Mouse (Mus musculus): ENCODE data around the gene Rgl3.

The Rgl3 gene

GRCm38 (mm10) chr9:21989230-21990110 lies at the start of gene Rgl3:
TSS of gene Rgl3 (minus strand) at chr9:21989446.
- DNase-seq (ENCODE audit: low spot score in 2 of 2), result peak; percentile 61 to 76

DNA sequence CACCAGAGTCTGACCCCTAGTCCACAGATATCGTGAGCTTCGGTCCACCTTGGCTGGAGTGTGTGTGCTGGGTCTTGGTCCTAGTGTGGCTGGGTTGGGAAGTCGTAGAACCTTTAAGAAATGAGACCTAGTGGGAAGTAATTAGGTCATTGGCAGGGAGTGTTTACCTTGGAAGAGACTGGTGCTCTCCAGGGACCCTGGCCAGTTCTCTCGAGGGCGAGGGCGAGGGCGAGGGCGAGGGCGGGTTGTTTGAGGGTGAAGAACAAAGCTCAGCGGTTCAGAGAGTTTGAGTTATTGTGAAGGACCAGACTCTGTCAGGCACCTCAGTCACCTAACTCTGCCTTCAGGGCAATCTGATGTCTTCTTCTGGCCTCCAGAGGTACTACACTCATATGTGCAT lies 48.6 kb upstream of the Rgl3 start:
- DNase-seq (ENCODE audit: low spot score in 2 of 2), result no peak

DNA sequence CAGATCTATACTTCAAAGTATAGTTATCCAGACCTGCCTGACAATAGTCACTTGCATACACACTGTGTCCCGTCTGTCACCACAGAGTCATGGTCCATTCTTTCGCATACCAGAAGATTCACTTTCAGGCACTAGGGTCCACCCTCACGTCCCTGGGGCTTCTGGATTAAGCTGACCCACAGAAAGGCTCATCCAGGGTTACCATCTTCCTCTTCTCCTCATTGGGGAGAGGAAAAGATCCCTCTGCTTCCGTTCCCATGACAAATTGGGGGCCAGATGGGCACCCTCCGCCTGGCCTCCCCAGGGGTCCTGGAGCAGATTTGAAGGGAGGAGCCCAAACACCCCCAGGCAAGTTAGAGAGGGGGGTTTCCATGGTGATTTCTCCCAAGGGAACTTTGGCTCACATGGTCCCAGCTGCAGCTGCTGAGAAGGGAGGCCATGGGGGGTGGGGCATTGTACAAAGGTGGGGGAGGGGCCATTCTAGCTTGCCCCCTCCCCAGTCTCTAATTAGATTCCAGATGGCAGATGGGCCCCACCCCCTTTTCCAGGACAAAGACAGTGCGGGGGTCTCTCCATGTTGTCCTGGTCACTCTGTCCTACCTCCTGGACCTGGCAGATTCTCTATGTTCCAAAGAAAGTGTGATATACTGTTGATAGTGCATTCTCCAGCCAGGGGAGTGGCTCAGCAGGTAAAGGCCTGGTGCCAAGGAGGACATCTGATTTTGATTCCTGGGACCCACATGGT lies 46.2 kb upstream of the Rgl3 start:
- no peak for DNase-seq (ENCODE audit: low spot score in 2 of 2)

- no peak for DNase-seq (ENCODE audit: low spot score in 2 of 2)
Observed at GRCm38 (mm10) chr9:22030386-22030785, 41.1 kb upstream of the Rgl3 start.

GRCm38 (mm10) chr9:22028467-22028866 lies 39.2 kb upstream of the Rgl3 start:
- no peak for DNase-seq (ENCODE audit: low spot score in 2 of 2)

- DNase-seq (ENCODE audit: low spot score in 2 of 2), result no peak
Observed at GRCm38 (mm10) chr9:22024592-22024991, 35.3 kb upstream of the Rgl3 start.

DNA sequence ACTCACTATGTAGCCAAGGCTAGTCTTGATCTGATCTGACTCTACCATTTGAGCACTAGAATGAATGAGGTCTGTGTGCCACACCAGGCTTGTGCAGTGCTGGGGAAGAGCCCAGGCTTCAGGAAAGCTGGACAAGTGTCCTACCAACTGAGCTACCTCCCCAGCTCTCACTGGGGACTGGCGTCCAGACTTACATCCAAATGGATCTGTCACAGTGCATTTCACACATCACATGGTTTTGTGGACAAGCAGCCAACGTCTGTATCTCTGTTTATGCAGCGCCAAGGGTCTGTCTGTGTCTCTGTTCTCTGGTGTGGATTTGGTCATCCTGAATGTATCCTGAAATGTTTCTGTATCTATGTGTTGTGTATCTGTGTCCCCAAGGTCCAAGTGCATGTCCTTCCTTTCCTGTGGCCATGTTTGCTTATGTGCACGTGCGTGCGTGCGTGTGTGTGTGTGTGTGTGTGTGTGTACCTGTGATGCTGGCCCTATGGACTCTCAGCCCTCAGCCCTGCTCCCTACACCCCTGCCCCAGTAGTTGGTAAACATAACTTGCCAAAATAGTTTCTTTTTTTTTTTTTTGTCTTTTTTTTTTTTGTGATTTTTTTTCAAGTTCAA lies 28.1 kb upstream of the Rgl3 start:
- DNase-seq (ENCODE audit: low spot score in 2 of 2), result no peak

DNA sequence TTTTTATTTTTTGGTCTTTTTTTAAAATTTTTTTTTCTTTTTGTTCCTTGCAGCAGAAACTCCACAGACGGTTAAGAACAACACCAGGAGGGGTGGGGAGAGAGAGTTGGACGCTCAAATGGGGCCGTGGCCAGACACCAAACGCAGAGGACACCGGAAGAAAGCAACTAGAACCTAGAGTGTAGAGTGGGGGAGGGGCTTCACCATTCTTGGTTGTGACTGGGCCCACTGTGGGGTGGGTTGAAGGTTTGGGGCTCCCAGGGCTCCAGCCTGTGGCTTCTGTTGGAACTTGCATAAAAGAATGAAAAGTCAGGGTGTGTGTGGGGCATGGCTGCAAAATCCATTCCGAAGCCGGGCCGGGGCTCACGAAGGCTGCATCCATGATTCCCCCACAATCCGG lies 27.0 kb upstream of the Rgl3 start:
- no peak for DNase-seq (ENCODE audit: low spot score in 2 of 2)

DNA sequence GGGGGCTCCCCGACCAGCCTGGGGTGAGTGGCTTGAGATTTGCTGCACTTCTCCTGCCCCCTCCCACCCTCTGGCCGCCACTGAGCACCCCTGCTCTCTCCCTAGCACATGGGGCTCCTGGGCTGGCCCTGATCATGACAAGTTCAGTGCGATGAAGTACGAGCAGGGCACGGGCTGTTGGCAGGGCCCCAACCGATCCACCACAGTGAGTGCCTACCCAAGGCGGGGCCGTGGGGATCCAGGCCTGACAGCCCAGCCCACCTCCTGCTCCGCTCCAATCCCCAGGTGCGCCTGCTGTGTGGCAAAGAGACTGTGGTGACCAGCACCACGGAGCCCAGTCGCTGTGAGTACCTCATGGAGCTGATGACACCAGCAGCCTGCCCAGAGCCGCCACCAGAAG lies 23.5 kb upstream of the Rgl3 start:
- no peak for DNase-seq (ENCODE audit: low spot score in 2 of 2)

- no peak for DNase-seq (ENCODE audit: low spot score in 2 of 2)
Observed at GRCm38 (mm10) chr9:22011055-22011454, 21.8 kb upstream of the Rgl3 start.

GRCm38 (mm10) chr9:22004546-22004945 lies 15.3 kb upstream of the Rgl3 start:
- DNase-seq (ENCODE audit: low spot score in 2 of 2), result no peak

DNA sequence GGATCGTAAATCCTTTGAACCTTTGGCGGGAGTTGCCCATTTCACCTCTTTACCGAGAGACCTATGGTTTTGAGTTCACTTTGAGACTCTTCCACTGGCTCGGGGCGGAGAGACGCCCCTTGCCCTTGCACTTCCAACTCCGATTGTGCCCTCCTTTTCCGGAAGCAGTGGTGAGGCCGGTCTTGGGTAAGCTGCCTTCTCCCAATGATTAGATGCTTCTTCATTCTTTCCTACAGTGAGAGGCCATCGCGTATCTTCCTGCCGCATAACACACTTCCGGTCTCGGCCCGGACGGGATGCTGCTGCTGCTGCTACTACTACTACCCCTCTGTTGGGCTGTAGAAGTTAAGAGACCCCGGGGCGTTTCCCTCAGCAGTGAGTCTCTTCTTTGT lies 13.9 kb upstream of the Rgl3 start:
- DNase-seq (ENCODE audit: low spot score in 2 of 2), result no peak

DNA sequence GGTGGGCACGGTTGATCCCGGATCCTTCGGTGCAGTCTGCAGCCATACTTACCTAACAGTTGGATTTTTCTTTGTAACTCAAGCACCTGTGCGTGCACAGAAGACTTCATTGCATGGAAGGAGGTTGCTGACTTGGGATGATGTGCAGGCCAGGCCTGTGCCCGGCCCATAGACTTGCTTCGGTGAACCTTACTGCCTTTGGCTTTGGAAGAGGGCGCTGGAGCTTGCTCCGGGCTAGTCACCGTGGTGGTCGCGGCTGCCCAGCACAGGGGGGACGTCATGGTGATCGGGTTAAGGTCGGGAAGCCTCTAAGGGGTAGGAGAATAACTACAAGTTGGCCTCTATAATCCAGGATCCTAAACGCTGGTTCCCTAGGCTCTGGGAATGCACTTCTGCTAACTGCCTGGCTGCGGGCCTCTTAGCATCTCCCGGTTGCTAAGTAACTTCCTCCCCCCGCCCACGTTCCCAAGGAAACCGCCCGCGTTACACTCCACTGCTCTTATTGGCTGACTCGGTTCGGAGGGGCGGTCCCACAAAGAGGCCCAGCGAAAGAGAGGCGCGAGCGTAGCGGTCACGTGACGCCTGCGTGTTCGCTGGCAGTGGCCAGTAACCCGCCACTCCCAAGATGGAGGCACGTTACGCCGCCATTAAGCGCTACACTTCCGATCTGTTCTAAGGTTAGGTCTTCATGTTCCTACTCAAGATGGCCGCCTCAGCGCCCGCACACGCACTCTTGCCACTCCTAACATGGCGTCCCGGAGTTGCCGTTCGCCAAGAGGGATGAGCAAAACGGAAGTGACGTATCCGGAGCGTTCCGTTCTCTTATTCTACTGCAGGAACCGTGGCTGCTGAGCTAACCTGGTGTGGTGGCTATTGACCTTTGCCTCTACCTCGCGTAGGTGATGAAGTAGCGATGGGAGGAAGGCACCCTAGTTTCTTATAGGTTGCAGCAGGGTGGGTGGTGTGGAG lies 13.2 kb upstream of the Rgl3 start, which contains the start of the genes Ccdc151 and Prkcsh:
Gene Ccdc151, minus strand, starts transcription at position 441 of the 969 bp plus-strand sequence.
Gene Prkcsh, plus strand, starts transcription at position 613 of the 969 bp plus-strand sequence.
- peak; percentile 94 to 99 for DNase-seq (ENCODE audit: low spot score in 2 of 2)

DNA sequence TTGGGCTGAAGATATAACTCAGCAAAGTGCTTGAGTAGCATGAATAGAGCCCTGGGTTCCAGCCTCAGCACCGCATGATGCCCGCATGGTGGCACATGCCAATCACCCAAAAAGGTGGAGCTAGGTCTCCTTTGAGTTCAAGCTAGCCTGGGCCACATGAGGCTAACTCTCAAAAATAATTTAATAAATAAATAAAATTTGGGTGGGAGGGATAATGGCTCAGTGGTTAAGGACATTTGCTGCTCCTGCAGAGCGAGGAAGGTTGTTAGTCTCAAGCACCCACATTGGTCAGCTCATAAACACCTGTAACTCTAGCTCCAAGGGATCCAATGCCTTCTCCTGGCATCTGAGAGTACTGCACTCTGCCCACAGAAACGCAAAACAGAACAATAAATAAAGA lies 12.4 kb upstream of the Rgl3 start:
- no peak for DNase-seq (ENCODE audit: low spot score in 2 of 2)

DNA sequence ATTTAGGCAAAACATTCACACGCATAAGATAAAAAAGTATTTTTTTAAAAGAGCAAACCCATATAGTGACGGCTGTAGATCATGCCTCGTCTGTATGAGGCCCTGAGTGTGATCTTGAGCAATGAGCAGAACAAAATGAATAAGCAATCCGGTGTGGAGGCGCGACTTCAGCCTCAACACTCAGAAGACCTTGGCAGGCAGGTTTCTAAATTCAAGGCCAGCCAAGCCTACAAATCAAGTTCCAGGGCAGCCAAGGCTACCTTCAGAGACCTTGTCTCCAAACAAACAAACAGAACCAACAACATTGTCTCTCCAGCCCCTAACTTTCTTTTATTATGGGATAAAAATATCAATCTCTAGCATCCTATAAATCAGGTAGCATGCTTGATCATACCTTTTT lies 11.1 kb upstream of the Rgl3 start:
- no peak for DNase-seq (ENCODE audit: low spot score in 2 of 2)

- no peak for DNase-seq (ENCODE audit: low spot score in 2 of 2)
Observed at GRCm38 (mm10) chr9:21996178-21996867, 7.1 kb upstream of the Rgl3 start.

- DNase-seq (ENCODE audit: low spot score in 2 of 2), result no peak
Observed at GRCm38 (mm10) chr9:21992227-21992626, 3.0 kb upstream of the Rgl3 start.

- peak; percentile 13 to 51 for DNase-seq (ENCODE audit: low spot score in 2 of 2)
Observed at GRCm38 (mm10) chr9:21988421-21989101, 685 bp downstream of the Rgl3 start.

GRCm38 (mm10) chr9:21987592-21988342 lies 1.5 kb downstream of the Rgl3 start:
- no peak for DNase-seq (ENCODE audit: low spot score in 2 of 2)

Data from urinary bladder, adult 18-20 months (tissue).